Mouse (Mus musculus) gastrocnemius, postnatal 4 days (tissue): ENCODE results near the gene Ccdc102a. TPM values are rescaled to one million over a fixed set of nuclear protein-coding genes. Genes with fewer than 3 reads are reported as not detected.

ENCODE experiments used
- total RNA-seq, 2 experiments: library from RNA; stranded (reverse); gene quantifications; 2 replicates each; pipeline ENCODE4 v1.2.3; 2021

Gene Ccdc102a
- total RNA-seq, 2 experiments from 2014 or later: 23.9 to 24.5 TPM

Other genes with a start within 250 kb of the Ccdc102a start
- gene Pllp, start 221.8 kb downstream of the Ccdc102a start, total RNA-seq: 1 to 10 TPM; 7.1 TPM
- gene Ccl22, start 172.5 kb downstream of the Ccdc102a start, total RNA-seq: not detected
- gene Cx3cl1, start 146.1 kb downstream of the Ccdc102a start, total RNA-seq: 1 to 10 TPM; 2.1 to 2.3 TPM
- not detected for gene Ccl17, start 107.6 kb downstream of the Ccdc102a start, total RNA-seq
- 100 to 1,000 TPM; 179 to 186 TPM for gene Coq9, start 79.8 kb downstream of the Ccdc102a start, total RNA-seq
- gene Ciapin1, start 79.7 kb downstream of the Ccdc102a start, total RNA-seq: 10 to 100 TPM; 39.0 to 41.3 TPM
- 10 to 100 TPM; 48.8 to 54.0 TPM for gene Polr2c, start 60.6 kb downstream of the Ccdc102a start, total RNA-seq
- gene Dok4, start 41.8 kb downstream of the Ccdc102a start, total RNA-seq: 10 to 100 TPM; 15.7 to 15.9 TPM
- under 1 TPM; 0.15 to 0.18 TPM for gene Adgrg5, start 5.6 kb upstream of the Ccdc102a start, total RNA-seq
- gene Adgrg1, start 56.7 kb upstream of the Ccdc102a start, total RNA-seq: 10 to 100 TPM in 1 of 2 experiments, 1 to 10 TPM in 1; 9.6 to 10.0 TPM
- 1 to 10 TPM in 1 of 2 experiments, under 1 TPM in 1; 0.96 to 1.4 TPM for gene Adgrg3, start 99.6 kb upstream of the Ccdc102a start, total RNA-seq
- not detected for gene Drc7, start 137.0 kb upstream of the Ccdc102a start, total RNA-seq
- 10 to 100 TPM; 13.3 to 13.8 TPM for gene Katnb1, start 163.1 kb upstream of the Ccdc102a start, total RNA-seq